Mouse (Mus musculus) lung, adult 18-20 months (tissue): ENCODE results near the gene Asb17.
A peak's percentile ranks its signal among the peaks of the same experiment; 100 is the strongest.
"Not testable (repeated sequence)": the region's sequence is repeated elsewhere in the genome, so short reads cannot be mapped to it uniquely, and the experiment has no call there.

Source experiments
- DNase-seq, 2 experiments: peaks; one replicate each; pipeline ENCODE4 v3.0.0; 2022; ENCODE audit warnings: mixed read lengths in 2 of 2

Gene Asb17

DNA sequence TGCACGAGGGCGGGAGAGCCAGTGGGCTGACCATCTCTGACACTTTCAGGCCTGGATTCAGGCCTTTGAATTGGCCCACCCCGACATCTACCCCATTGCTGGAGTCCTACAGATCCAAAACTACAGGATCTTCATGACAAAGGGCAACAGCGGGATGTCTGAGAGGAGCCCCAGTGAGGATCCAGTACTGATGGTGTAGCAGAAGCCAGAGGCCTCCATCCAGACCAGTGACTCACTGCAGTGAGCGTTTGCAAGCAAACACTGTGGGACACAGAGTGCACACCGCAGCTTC, 11.4 kb upstream of the Asb17 start:
- DNase-seq, result no peak

DNA sequence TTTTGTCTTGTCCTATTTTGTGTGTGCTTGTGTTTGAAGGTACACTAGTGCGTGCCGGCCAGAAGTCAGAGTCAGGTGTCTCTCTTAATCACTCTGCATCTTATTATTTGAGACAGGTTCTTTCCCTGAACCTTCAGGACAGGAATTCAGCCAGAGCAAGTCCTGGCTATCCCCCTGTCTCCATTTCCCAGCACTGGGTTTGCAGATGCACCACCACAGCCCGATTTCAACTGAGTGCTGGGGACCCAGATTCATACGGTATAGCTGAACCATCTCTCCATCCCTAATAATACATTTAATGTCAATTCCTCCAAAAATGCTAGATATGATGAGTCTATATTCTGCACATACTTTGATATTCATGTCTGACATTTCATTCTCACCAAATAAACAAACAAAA, 9.9 kb upstream of the Asb17 start:
- no peak for DNase-seq

DNA sequence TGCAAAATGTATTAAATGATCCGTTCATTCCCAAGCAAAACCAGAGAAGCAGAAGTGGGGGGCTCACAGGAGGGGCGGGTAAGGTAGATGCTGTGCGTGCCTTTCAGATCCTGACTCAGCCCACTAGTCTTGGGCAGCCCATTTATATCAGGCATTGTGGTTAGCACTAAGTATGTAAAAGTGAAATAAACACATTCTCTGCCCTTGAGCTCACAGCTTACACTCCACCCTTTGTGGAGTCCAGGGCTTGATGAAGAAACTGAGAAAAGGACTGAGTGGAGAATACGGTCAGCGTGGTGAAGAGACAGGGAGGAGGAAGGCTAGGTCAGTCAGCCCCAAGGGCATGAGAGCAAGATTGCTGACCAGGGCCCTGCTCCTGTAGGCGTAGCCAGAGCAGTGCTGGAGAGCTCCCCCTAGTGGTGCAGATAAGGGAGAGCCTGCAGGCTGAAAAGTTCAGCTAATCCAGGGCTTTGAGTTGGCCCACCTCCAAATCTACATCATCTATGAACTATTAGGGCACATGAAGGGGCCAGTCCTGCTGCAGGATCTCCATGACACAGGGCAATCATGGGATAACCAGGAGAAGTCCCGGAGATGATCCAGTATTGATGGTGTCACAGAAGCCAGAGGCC, 8.4 kb upstream of the Asb17 start:
- DNase-seq, result peak; percentile 58 to 72

DNA sequence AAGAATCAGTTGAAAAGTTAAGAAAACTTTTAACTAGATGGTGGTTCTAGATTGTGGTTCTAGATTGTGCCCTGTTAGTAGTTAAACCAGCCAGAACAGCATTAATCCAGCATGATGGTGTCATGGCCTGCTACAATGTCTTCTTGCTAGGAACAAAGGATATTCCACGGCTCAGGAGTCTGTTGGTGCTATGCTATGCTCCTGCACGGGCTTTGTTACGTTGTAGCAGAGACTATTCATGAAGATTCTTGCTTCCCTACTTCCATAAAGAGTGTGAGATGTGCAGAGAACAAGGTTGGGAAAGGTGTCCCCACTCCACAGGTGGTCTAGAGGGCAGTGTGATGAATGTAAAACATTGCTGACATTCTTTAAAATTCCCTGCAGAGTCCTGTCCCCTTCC, 7.7 kb upstream of the Asb17 start:
- no peak for DNase-seq

DNA sequence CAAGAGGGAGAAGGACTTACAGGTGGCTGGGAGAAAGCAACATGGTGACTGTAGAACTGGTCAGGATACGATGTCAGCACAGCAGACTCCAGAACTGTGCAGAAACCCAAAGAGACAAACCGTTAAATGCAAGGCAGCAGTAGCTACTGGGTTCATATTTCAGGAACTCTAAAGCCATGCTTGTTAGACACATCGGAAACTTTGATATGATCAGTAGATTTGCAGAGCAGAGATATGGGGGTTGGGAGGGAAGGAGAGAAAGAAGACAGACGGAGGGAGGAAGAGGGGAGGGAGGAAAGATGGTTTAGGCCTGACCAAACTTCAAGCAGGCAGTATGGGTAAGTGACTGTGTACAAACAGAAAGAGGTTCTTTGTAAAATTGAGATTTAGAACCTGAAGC, 6.4 kb upstream of the Asb17 start:
- no peak for DNase-seq

DNA sequence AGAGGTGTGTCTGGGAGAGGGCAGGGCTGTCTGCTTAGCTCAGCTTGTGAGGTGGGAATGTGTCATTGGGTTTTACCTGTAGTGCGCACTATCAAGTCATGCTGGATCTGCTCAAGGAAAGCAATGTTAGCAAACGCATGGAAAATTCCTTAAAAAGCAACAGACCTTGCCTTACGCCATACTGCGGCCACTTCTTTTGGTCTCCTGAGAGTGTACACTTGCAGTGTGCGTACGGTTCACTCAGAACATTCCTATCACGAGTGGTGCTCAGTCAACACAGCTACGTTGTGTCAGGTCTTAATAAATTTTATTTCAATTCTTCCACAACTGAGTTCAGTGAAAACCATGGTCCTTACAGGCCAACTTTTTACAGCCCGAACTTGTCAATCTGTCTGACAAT, 748 bp downstream of the Asb17 start:
- no peak for DNase-seq

DNA sequence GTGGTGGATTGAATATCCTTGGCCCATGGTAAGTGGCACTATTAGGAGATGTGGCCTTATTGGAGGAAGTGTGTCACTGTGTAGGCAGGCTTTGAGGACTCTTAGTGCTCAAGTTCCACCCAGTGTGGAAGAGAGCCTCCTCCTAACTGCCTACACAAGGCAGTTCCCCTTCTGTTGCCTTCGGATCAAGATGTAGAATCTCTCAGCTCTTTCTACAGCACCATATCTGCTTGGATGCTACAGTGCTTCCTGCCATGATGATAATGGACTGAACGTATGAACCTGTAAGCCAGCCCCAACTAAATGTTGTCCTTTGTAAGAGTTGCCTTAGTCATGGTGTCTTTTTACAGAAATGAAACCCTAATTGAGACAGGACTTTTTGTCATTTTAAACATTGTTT, 1.5 kb downstream of the Asb17 start:
- no peak for DNase-seq

DNA sequence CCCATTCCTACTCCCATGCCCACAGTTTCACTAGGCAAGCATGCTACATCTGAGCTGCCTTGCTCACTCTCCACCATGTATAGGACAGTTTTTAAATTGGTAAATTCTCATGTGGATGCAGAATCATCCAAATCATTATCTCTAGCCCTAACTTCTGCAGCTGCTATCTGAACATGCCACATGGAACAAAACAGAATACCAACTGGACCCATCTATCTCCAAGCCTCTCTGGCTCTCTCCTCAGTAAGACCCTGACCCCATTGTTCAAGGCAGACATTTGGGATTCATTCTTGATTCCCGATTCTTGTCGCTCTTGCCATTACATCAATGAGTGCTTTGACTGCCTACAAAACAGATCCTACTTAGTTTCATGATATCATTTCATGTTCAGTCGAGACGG, 2.1 kb downstream of the Asb17 start:
- no peak for DNase-seq

DNA sequence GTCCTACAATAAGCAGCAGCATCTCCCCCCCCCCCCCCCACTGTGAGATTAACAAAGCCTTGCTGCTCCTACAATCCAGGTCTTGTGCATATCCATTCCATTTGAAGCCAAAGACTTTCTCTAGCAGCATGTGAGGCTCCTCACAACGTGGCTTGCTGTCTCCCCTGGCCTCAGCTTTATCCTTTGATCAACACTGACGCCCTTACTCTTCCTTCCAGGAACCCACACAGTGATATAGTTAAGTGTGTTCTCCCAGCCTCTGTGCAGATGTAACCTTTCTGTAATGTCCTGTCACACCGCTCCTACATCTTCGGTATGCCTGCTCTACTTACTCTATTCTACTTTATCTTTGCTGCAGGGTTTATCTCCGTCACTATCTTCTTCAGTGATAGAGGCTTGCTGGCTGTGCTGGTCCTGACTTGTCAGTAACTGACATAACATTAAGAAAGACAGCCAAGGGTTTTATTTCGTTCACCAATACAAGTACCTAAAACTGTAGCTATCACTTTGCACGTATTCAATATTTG, 3.3 kb downstream of the Asb17 start:
- no peak for DNase-seq

DNA sequence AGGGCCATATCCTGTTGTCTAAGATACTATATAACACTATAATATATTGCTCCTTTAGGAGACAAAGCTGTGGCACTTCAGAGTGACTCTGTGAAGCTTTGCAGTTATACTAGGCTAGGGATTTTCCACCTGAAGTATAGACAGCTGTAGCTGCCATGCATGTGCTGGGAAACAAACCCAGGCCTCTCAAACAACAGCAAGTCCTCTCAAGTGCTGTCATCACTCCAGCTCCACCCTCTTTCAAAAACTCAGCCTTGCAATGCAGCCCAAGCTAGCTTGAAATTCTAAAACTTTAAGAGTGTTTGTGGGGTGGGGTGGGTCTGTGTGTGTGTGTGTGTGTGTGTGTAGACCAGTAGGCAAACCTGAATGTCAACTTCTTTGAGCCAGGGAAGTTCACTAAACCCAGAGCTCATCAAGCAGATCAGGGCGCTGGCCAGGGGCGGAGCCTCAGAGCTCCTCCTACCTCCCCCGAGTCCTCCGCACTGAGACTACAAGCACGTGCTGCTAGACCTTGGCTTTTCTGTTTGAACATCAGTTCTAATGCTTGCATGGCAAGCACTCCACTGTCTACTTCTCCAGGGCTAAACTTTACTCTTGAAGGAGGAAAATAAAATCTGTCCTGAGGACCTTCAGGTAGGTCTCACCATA, 5.5 kb downstream of the Asb17 start:
- DNase-seq, result peak; percentile 18 to 41

DNA sequence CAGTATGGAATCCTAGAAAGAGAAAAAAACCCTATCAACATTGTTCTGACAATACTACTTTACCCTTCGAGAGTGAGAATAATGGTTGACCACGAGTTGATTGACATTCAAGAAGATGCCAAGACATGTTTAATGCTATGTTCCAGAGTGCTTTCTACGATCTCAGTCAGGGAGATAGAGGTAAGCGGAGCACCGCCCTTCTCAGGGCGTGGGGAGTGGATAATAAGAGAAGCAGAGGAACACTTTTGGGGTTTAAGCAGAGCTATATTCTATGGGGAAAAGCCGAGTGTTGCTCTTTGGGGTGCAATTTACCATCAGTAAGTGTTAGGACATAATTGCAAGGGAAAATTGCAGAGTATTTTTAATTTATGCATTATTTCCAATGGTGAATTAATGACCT, 6.8 kb downstream of the Asb17 start:
- DNase-seq, result no peak

DNA sequence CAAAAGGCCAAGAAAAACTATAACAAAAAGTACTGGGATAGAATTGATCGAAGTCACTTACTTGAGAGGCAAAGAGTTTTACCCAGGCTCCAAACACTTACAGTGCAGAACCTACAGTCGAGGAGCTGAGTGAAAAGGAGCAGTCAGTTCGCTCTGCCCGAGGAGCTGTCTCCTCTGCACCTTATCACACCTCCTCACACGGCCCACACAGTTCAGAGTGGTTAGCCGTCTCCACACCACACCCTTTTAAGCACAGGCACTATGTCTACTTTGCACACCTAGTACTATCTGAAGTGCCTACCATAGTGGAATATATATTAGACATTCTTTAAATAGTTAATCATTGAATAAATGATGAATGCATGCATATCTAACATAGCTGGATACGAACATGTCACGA, 8.3 kb downstream of the Asb17 start:
- no peak for DNase-seq

DNA sequence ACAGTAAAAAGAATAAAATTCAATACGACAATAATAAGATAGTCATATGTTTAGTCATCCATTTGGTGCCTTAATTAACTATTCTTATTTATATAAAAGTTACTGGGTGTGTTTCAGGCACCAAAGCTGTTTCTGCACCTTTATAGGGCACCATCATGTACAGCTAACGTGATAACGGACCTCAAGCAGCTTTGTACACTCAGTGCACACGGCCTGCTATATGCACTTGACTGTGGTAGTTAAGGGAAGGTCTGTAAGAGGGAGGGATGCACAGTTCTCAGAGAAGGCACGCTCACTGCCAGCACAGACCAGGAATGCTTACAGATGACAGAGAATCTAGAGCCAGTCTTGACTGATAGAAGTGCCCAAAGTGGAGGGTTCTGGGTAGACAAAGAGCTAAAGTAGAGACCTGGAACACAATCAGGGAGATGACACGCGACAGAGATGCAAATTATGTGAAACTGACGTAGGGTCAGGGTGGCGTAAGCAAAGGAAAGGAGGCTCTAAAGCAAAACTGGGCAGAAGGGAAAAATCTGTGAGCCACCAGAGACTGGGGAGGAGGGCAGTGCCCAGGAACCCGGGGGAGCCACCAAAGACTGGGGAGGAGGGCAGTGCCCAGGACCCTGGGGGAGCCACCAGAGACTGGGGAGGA, 14.5 kb downstream of the Asb17 start:
- no peak for DNase-seq

DNA sequence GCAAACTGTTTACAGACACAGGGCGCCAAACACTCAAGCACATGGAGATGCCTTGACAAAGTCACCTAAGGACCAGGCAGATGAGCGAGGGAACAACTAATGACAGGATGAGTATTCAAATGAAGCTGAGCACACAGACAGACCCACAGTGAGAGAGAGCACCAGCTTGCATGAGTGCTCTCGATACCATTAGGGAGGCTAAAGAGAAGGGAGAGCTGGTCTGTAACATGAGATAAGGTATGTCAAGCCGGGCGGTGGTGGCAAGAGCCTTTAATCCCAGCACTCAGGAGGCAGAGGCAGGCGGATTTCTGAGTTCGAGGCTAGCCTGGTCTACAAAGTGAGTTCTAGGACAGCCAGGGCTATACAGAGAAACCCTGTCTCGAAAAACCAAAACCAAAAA, 16.4 kb downstream of the Asb17 start:
- not testable (repeated sequence) for DNase-seq

DNA sequence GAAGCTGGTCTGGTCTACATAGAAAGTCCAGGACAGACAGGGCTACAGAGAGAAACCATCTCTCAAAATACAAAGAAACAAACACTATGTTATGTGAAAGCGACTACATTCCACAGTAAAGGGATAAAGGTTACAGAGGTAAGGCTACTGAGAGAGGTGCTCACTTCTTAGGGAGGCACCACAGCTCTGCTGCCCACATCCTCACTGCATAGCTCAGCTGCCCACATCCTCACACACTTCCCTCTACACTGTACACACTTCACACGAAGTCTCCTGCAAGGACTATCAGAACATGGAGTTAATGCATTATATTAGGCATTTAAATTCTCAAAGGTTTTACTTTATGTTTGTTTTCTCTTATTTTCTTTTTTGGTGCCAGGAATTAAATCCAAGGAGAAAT, 19.8 kb downstream of the Asb17 start:
- DNase-seq, result no peak

DNA sequence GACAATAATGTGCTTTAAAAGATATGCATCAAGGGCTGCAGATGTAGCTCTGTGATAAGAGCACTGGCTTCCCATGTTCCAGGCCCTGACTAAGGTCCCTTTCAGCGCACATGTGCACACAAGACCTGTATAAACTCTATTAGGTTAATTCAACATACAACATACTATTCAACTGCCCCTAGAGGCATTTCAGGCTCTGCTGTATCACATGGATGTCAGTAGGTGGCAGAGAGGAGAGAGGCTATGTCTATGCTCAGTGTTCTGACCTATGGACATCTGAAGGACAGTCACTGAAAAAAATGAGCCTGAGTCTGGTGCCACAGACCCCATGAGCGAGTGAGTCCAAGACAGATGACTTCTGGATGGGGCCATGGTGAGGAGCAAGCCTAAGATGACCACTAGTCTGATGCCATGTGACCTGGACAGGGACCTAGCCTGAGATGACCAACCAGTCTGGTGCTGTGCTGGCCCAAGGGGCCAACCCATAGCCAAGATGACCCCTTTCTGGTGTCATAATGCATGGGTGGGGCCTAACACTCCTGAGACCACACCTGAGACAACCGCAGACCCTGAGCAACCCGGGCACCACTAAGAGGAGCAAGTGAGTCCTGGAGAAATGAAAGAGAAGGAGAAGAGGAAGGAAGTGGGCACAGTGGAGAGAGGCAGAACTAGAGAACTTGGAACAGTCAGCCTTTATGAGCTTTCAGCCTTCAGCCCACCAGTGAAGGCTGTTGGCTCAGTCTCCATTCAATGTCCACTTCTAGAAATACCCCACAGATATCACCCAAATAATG, 20.8 kb downstream of the Asb17 start:
- no peak for DNase-seq

DNA sequence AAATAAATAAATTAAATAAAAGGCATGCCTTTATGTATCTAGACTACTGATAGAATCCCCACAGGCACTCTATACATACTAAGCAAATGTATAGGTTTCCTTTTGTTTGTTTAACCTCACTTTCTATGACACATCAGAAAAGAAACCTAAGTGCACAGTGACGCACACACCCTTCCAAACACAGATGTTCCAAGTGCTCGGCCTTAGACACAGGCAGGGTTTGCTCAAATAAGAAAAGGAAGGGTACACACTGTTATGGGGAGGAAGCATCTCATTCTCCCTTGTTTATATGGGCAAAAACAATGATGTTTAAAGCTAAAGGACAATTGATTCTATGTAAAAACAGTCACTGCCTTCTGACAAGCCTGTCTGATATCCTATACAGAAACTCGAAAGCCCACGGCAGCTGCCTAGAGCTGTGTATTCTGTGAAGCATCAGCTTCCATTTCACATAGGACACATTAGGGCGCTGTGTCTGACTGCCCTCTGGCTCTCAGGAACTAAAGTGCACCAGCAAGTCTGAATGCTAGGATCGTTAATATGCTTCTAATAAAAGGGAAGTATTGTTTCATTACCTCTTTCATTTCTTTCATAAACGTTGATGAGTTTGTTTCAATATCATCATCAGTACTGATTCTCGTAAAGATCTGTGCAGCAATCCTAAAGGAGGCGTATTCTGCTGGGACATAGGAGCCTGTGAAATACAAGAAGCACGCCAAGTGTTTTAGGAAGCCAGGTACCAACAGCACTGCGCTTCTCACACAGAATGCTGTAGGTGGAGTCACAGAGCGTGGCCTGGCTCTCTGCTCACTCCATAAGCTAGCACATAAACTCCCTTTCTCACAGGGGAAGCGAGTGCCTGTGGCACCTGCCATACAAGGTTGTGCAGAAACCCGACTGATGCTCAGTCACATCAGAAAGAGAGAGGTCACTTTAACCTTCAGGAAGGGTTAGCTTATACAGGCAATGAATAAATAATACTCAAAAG, 23.4 kb downstream of the Asb17 start:
- no peak for DNase-seq

DNA sequence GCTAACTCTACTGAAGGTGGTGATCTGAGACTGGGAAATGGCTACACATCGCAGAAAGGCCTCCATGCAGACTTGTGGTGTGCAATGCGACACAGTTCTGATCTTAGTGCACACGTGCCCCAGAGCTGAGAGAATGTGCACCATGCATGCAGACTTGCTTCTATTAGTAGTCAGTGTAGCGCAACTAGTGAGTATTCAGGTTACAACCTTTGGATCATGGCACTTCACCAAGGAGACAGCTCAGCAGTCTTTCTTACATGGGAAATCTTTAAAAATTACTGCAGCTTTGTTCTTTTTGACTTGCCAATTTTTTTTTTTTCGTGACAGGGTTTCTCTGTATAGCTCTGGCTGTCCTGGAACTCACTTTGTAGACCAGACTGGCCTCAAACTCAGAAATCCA, 27.4 kb downstream of the Asb17 start:
- no peak for DNase-seq

DNA sequence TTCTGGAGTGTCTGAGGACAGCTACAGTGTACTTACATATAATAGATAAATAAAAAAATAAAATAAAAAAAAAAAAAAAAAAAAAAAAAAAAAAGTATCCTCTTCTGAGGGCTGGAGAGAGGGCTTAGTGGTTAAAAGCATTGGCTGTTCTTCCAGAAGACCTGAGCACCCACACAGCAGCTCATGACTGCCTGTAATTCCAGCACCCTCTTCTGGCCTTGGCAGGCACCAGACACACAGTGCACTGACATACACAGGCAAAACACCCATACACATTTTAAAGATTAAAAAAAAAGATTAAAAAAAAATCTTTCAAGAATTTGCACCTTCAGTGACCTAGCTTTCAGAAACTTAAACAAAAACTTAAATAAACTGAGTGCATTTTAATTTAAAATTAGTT, 42.3 kb downstream of the Asb17 start:
- no peak for DNase-seq

DNA sequence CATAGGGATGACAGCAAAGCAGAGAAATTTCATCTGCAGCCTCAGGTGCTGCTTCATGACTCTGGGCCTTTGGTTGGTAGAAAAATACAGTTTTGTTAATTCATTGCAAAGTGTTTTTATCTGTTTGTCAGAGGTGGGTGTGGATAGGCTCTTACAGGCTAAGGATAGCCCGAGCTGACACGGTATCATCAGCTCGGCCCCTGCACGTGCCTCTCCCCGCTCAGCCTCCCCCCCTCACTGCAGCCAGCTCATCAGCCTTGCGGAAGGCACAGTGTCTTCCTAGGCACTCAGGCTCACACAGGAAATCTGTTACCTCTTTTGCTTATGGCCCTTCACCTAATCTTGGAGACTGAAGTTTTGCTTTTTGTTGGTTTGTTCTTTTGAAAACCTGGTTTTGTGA, 44.1 kb downstream of the Asb17 start:
- no peak for DNase-seq

DNA sequence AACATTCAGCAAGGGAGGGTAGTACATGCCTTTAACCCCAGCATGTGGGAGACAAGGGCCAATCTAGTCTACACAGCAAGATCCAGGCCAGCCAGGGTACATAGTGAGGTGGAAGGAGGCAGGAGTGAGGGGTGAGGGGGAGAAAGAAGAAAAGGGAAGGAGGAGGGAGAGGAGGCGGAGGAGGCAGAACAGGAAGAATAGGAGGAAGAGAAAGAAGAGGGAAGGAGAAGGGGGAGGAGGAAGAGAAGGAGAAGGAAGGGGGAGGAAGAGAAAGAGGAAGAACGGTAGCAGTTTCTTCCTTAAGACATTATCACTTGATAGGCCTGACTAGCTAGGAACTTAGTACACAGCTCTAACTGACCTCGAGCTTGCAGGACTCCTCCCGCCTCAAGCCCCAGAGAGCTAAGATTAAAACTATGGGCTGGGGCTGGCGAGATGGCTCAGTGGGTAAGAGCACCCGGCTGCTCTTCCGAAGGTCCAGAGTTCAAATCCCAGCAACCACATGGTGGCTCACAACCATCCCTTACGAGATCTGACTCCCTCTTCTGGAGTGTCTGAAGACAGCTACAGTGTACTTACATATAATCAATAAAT, 45.3 kb downstream of the Asb17 start:
- no peak for DNase-seq

DNA sequence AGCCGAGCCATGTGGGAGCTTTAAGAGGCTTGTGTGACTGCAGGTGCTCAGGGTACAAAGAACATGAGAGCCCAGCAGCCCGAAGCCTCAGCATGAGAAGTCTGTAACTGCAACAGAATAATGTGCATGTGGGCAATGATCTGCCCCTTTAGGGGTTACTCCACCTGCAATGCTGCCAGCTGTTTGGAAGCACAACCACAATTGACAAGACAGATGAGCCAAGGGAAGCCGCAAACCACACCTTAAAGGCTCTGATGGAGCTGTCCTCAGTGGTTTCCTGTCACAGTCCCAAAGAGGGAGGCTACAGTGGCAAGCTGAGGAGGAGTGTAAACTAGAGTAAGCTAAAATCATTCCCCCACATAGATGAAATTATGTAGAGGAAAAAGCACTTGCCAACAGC, 51.4 kb downstream of the Asb17 start:
- DNase-seq, result no peak
